Mouse (Mus musculus): ENCODE measurements at regions not wholly inside any gene's neighbourhood (a gene's known extent, or its start where the extent isn't known, plus 50 kb on each side); places are given as distances from the start of the nearest gene placed in this dataset.
"Not testable (repeated sequence)": the region's sequence is repeated elsewhere in the genome, so short reads cannot be mapped to it uniquely, and the experiment has no call there.

DNA sequence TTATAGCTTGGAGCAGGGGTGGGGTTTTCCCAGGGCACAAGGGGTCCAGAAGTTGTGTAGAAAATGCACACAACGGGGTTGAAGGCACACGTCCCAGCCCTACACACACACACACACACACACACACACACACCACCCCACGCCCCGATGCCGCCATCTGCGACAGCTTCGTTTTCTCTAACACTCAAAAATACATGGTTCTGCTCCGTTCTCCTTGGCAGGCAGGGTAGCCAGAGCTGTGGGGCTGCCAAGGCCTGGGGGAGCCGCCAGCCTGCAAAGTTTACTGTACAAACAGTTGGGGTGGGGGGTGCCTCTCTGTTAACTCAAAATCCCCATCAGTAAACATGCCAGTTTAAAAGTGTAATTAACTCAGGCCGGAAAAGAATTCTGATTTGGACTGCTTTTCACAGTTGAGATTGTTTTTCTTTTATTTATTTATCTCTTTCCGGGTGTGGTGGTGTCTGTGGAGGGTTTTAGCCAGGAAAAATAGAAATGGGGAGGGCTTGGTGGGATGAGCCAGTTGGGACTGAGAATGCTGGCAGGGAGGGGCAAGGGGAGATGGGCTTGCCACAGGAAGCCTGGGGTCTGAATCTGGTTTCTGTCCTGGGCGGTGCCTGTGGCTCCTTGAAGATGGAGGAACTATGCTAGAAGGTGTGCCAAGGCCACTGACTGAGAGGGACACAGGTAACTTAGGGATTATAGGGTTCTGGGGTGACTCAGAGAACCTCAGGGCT is 148.4 kb upstream of the Rtl1 start:
- ATAC-seq (ENCODE audit: insufficient number of reproducible peaks, low FRiP score, low TSS enrichment): no peak

DNA sequence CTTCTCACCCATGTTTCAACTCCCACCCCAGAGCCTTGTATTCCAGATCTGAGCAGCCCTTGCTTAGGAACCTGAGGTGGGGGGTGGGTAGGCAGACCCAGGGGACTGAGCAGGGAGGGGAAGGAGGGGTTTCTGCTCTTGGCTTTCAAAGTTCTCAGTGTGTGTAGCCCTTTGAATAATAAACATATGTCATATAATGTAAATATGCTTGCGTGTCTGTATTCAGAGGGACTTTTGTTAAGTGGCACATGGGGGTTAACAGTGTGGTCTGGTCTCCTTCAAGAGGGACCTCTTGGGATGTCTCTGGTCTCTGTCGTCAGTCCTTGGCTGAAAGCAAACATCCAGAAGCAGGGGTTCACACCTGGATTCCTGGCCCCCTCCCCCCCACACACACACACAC is 149.1 kb upstream of the Rtl1 start:
- no peak for ATAC-seq (ENCODE audit: insufficient number of reproducible peaks, low FRiP score, low TSS enrichment)

DNA sequence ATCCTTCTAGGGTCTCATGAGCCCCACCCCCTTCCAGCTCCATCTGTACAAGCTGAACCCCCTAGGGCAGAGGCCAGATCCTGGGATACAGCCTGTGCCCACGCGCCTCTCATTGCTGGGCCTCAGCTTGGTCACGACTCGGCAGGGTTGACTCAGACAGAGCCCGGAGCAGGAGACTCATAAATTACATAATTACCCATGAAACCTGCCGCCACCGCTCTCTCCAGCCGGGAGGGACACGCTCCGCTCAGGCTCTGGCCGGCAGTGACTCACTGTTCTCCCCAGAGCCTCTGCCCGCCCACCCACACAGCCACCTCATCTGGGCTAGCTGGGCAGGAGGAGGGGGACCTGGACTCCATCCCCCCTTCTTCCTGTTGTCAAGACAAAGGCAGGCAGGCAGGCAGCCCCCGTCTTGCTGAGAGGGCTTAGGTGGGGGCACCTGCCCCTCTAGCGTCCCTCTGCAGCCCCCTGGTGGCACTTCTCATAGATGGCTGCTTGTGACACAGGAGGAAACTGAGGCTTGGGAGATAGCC is 149.6 kb upstream of the Rtl1 start:
- ATAC-seq (ENCODE audit: insufficient number of reproducible peaks, low FRiP score, low TSS enrichment): peak; percentile 72; the same call in 1 of the 2 replicates

DNA sequence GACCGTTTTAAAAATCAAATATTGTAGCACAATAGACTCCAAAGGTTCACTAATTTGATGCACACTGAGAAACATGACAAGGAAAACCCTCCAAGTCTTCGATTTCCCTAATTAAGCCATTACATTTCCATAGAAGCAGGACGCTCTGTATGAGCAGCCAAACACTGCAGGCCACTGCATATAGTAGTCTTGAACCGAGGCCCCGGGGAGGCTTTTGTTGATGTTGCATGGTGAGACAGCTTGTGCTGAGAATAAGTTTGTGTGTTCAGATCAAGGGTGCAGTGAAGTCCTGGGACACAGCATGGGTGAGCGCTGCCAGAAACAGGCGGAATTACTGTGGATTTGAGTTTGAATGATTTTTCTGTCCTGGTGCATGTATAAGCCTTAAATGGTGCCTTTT is 154.9 kb upstream of the Rtl1 start:
- ATAC-seq (ENCODE audit: insufficient number of reproducible peaks, low FRiP score, low TSS enrichment): no peak

DNA sequence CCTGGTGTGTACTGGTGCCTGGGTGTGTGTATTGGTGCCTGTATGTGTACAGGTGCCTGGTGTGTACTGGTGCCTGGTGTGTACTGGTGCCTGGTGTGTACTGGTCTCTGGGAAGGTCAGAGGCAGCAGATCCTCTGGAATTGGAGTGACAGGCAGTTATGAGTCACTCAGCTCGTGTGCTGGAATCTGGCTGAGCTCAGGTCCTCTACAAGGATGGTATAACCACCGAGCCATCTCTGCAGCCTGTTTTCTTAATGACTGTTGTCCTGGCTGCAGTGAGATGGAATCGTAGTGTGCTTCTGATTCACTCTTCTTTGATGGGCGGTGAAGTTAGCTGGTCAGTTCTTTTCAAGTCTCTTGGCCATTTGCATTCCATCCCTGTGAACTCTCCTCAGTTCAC is 164.2 kb upstream of the Rtl1 start:
- no peak for ATAC-seq (ENCODE audit: insufficient number of reproducible peaks, low FRiP score, low TSS enrichment)

DNA sequence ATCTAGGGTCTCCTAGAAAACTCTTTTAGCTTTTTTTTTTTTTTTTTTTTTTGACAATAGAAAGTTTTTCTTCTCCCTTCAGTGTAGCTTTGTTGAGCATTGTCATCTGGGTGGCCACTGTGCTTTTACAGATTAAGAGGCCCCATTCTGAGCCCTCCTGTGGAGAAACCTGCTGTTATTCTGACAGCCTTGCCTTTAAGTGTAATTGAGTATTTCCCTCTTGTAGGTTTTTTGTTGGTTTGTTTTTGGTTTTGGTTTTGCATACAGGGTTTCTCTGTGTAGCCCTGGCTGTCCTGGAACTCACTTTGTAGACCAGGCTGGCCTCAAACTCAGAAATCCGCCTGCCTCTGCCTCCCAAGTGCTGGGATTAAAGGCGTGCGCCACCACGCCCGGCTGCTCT is 166.5 kb upstream of the Rtl1 start:
- not testable (repeated sequence) for ATAC-seq (ENCODE audit: insufficient number of reproducible peaks, low FRiP score, low TSS enrichment)

DNA sequence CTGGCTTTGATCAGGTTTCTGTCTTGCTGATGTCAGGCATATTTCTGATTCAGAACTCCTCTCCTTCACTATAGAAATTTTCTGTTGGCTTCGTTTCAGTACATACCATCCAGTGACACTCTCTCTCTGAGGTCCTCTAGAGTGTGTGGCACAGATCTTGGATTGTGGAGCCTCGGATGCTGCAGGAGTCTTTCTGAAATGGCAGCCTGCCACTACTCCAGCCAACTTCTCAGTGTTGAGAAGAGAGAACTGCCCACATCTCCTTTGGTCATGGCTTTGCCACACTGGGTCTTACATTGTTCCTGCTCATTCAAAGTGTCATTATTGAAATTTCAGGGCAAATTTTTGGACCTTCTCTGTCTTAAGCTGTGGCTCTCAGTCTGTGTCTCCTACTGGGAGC is 172.4 kb upstream of the Rtl1 start:
- ATAC-seq (ENCODE audit: insufficient number of reproducible peaks, low FRiP score, low TSS enrichment): no peak

DNA sequence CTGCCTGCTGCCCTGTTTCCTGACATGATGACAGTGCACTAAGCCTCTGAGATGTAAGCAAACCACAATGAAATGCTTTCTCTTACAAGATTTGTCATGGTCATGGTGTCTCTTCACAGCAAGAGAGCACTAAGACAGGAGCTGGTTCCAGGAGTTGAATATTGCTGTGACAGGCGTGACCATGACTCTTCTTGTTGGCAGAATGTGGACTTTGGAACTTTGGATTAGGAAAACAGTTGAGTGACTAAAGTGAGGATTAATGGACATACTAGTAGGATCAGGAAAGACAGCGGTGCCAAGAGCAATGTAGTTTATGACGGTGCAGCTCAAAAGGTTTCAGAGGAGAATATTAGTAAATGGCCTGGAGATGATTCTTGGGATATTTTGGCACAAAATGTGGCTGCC is 173.8 kb upstream of the Rtl1 start:
- ATAC-seq (ENCODE audit: insufficient number of reproducible peaks, low FRiP score, low TSS enrichment): no peak

DNA sequence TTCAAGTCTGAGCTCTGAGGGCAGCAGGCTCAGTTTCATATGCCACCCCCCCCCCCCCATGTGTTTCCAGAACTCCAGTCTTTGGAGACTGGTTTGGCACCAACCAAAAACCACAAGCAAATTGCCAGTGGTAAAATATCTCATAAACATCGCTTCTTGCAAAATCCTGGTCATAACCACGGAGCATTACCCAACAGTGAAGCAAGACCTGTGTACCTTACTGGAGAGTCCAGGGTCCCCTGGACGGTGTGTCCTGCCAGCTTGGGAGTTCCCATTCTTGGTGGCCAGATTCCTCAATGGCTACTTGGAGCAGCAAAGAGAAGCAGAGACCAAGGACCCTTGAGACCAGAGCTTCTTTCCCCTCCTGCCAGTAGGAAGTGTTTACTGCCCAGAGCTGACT is 198.7 kb upstream of the Rtl1 start:
- no peak for ATAC-seq (ENCODE audit: insufficient number of reproducible peaks, low FRiP score, low TSS enrichment)

DNA sequence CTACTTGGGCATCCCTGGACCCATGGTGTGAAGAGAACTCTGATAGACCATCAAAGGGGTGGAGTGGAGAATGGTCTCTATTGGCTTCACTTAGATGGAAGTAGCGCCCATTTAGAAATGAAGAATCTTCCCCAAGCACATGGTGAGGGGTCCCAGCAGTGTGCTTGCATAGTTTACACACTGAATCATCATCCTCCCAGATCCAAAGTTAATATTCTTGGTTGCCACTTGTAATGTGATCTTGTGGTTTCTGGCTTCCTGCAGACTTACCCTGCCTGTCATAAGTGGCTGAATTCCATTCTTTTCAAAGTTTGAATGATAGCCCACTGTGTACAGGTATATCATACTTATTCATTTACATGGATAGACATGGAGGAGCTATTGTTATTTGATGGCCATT is 199.3 kb upstream of the Rtl1 start:
- no peak for ATAC-seq (ENCODE audit: insufficient number of reproducible peaks, low FRiP score, low TSS enrichment)

DNA sequence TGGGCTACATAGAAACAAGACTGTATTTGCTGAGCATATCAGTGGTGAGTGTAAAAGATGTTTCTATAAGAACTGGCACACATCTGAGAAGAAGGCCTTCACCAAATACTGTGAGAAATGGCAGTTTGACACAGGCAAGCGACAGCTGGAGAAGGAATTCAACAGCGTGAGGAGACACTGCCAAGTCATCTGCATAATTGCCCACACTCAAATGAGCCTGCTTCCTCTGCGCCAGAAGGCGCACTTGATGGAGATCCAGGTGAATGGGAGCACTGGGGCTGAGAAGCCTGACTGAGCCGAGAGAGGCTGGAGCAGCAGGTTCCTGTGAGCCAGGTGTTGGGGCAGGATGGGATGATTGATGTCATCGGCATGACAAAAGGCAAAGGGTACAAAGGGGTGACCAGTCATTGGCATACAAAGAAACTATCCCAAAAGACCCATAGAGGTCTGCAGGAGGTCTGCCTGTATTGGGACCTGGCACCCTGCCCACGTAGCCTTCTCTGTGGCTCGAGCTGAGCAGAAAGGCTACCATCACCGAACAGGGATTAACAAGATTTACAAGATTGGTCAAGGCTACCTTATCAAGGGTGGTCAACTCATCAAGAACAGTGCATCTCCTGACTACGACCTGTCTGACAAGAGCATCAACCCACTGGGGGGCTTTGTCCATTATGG is 227.2 kb upstream of the Rtl1 start:
- ATAC-seq (ENCODE audit: insufficient number of reproducible peaks, low FRiP score, low TSS enrichment): no peak

DNA sequence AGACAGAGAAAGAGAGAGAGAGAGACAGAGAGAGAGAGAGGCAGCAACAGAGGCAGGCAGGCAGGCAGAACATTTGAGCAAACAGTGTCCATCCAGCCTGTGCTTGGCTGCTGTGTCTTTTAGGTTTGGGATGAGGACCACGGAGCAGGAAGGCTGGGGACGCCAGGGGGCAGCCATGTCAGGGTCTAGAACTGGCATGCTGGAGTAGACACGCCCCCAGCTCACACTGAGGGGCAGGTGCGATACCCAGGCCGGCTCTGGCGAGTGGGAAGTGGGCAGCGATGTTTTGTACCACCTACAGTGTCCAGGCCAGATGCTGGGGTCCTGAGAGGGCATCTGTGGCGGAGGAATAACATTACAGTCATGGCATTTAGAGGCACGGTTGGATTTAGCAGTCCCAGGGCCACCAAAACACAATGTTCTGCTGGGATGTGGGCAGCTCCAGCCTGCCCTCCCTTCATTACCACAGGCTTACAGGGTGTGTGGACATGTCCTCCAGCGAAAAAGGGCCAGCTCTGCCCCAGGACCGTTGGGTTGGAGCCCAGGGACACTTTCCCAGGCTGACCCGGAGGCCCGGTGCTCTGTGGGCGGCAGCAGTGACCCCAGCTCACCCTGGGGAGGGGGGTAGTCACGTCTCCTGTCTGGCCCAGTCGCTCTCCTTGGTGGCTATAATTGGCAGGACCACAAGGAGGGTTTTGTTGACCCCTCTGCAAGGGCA is 230.3 kb upstream of the Rtl1 start:
- ATAC-seq (ENCODE audit: insufficient number of reproducible peaks, low FRiP score, low TSS enrichment): no peak

DNA sequence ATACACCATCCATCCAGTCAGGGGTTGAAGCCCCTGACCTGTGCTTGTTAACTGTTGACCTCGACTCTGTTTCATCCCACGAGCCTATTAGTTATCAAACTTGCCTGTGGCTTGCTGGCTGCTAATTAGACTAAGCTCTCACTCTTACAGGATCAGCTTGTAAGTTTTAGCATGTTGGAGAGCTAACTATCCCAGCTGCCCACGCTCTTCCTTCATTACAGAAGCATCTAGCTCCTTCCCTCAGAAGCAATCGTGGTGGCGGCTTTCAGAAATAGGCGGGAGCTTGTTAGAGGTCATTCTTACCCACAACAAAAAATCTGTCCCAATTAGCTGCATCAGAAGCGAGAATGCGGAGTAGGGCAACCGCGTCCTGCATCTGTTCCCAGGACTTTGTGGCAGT is 232.8 kb upstream of the Rtl1 start:
- no peak for ATAC-seq (ENCODE audit: insufficient number of reproducible peaks, low FRiP score, low TSS enrichment)

DNA sequence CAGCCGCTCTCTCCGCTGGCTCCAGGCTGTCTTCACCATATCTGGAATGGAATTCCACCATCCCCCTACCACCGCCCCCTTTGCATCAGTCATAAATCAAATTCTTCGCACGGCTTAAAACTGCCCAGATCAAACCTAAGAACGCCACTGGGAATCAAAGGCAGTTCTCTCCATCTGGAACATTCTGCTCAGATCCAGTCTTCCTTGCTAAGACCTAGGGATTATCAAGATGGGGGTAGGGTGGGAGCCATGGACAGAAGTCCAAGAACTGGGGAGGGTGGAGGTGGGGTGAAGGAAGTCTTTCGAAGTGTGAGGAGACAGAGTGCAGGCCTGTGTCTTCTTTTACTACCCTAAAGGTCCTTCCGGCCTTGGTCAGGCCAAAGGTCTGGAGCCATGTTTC is 236.4 kb upstream of the Rtl1 start:
- ATAC-seq (ENCODE audit: insufficient number of reproducible peaks, low FRiP score, low TSS enrichment): no peak

DNA sequence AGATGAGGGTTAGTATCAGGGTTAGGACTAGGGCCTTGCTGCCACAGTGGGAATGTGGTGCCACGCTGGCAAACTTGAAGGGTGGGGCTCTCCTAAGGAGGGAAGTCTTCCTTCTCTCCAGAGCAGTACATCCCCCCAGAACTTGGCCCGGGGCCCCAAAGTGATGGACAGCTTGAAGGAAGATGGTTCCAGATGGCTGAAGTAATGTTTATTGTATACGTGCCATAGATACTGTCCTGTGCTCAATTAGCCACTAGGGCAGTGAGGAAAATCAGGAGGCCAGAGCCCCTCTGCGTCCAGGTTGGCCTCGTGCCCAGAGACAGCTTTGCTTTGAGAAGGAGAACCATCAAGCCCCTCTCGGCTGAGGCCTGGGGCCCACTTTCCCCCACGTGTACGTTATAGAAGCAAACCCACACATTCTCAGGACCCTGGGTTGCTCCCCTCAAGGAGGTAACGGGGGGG is 239.0 kb upstream of the Rtl1 start:
- ATAC-seq (ENCODE audit: insufficient number of reproducible peaks, low FRiP score, low TSS enrichment): no peak

DNA sequence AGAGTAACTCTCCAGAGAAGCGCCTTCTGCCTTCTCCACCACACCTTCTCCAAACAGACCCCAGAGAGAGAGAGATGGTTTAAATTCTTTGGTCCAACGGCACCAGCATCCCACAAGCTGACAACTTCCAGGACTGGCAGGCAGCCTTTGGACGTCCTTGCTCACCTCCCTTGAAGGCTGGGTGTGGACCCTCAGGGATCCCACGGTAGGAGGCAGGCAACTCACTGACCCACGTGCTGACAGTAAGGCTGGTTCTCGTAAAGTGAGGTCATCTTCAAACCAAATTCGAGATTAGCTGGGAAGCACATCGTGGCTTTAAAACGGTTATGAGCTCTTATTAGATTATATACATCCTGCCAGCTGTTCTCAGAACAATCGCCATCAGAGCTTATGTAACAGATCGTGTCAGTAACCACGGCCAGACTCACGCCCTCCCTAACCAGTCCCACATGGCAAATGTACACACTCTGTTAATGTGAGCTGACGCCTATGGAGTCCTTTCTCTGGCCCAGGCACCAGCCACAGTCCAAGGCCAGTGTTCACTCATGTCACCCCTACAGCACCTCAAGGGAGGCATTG is 239.9 kb upstream of the Rtl1 start:
- ATAC-seq (ENCODE audit: insufficient number of reproducible peaks, low FRiP score, low TSS enrichment): no peak

DNA sequence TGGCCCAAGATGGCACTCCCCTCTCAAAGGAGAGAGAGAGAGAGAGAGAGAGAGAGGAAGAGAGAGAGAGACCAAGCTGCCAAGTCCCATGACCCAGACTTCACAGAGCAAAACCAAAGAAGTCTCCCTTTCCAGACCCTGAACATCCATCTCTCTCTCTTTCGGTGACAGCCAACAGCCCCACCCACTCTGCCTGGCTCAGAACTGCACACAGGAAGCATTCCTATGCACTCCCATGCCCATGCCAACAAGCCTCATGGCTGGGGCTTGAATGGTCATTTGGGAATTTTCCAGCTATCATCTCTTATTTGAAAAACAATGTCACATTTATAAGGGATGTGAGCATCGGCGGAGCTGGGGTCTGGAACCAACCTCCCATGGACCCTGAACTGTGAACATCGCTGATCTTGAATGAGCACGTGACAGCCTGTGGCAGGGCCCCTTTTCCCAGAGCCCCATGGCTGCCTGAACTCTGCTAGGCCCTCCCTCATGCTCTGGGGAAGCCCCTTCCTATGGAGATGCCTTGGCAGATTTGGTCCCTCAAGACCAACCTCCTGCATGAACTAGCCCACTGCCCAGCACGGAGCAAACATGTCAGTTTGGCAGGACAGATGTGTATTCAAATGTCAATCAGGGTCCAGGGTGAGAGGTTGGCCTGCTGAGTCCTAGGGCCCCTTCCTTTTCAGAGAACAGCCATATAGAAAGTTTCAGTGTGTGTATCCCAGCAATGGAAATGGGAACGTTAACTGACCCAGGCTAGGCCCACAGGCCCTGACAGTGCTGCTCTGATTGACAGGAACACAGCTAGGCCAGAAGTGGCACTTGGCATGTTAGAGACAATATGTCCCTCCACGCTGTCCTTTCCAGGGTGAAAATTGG is 244.8 kb upstream of the Rtl1 start:
- no peak for ATAC-seq (ENCODE audit: insufficient number of reproducible peaks, low FRiP score, low TSS enrichment)

DNA sequence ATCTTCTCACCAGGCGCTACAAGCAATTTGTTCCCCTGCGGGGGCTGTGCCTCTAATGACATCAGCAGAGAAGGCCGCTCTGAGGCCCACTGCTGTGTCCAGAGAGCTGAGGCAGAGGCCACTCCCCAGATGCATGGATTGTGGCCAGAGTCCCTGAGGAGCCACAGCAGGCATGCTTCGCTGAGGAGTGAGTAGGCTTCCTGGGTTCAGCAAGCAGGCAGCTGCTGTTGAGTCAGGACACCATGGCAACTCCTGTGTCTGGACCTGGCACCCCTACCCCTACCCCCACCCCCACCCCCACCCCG is 245.4 kb upstream of the Rtl1 start:
- no peak for ATAC-seq (ENCODE audit: insufficient number of reproducible peaks, low FRiP score, low TSS enrichment)

DNA sequence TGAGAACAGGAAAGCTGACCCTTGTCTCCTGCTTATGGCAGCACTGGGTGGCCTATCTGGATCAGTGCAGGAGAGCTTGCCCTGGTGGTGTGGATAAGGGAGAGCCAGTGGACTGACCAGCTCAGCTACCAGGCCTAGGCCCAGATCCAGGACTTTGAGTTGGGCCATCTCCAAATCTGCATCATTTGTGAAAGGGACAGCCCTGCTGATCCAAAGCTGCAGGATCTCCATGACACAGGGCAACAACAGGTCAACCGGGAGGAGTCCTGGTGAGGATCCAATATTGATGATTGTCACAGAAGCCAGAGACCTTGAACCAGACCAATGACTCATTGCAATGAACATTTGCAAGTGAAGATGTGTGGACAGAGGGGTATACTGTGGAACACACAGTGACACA is 256.2 kb upstream of the Rtl1 start:
- no peak for ATAC-seq (ENCODE audit: insufficient number of reproducible peaks, low FRiP score, low TSS enrichment)

DNA sequence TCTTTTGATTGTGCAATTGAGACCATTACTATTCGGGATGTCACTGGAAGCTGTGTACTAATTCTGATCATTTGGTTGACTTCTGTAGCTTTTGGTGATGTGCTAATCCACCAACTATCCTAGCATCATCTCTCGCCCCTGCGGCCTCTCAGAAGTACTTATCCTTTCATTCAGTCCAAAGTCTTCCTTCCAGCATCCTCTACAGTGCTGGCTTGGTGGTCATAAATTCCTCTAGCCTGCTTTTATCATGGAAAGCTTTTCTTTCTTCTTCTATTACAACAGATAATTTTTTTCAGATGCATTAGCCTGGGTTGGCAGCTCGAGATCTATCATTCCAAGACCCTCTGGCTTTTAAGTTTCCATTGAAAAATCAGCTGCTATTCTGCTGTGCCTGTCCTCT is 257.6 kb upstream of the Rtl1 start:
- no peak for ATAC-seq (ENCODE audit: insufficient number of reproducible peaks, low FRiP score, low TSS enrichment)
